Mouse (Mus musculus): ENCODE measurements at regions not wholly inside any gene's neighbourhood (a gene's known extent, or its start where the extent isn't known, plus 50 kb on each side); places are given as distances from the start of the nearest gene placed in this dataset.
A peak's percentile ranks its signal among the peaks of the same experiment; 100 is the strongest.

- no peak overlapping the region for H3K9ac ChIP-seq (replicated peaks; ENCODE audit: low read length)
- no peaks in the 10 kb centered on the region for H3K4me1 ChIP-seq (ENCODE audit: control insufficient read depth, insufficient read depth, low read length)
Measured at GRCm38 (mm10) chr3:37964083-37964482, 239.8 kb upstream of the Gm5148 start.

GRCm38 (mm10) chr3:37962811-37963210 is 238.5 kb upstream of the Gm5148 start:
- no peak overlapping the region for H3K4me3 ChIP-seq (ENCODE audit: low read depth, low read length)
- no peak overlapping the region for H3K9ac ChIP-seq (replicated peaks; ENCODE audit: low read length)
- ATAC-seq (replicated peaks; ENCODE audit: insufficient number of reproducible peaks, low FRiP score, low TSS enrichment, low read depth) (no peak), DNase-seq (ENCODE audit: low spot score) (no peak)
- H3K4me1 ChIP-seq (ENCODE audit: control insufficient read depth, insufficient read depth, low read length), result no peaks in the 10 kb centered on the region
- H3K4me2 ChIP-seq (ENCODE audit: low read depth, low read length), result no peak overlapping the region
- H3K27me3 ChIP-seq (ENCODE audit: control insufficient read depth, insufficient read depth, low read length), result no peaks in the 10 kb centered on the region
- no peaks in the 10 kb centered on the region for H3K36me3 ChIP-seq (replicated peaks; ENCODE audit: control insufficient read depth, insufficient read depth, low read depth, low read length)
- H3K9me3 ChIP-seq (replicated peaks; ENCODE audit: control insufficient read depth, low read length), result no peaks in the 10 kb centered on the region
- H3K27ac ChIP-seq (replicated peaks; ENCODE audit: low read depth, low read length), result no peak overlapping the region
- WGBS, result 86% methylated on average over 8 of the region's 8 CpGs

More at GRCm38 (mm10) chr3:37964083-37964482, 239.8 kb upstream of the Gm5148 start:
- WGBS, result 78% methylated on average over 5 of the region's 5 CpGs
- DNase-seq (ENCODE audit: low spot score), result no peak
- H3K4me2 ChIP-seq (ENCODE audit: low read depth, low read length), result no peak overlapping the region
- H3K27me3 ChIP-seq (ENCODE audit: control insufficient read depth, insufficient read depth, low read length), result no peaks in the 10 kb centered on the region
- no peak for ATAC-seq (replicated peaks; ENCODE audit: insufficient number of reproducible peaks, low FRiP score, low TSS enrichment, low read depth)
- H3K9me3 ChIP-seq (replicated peaks; ENCODE audit: control insufficient read depth, low read length), result no peaks in the 10 kb centered on the region
- H3K4me3 ChIP-seq (ENCODE audit: low read depth, low read length), result no peak overlapping the region
- H3K36me3 ChIP-seq (replicated peaks; ENCODE audit: control insufficient read depth, insufficient read depth, low read depth, low read length), result no peaks in the 10 kb centered on the region
- H3K27ac ChIP-seq (replicated peaks; ENCODE audit: low read depth, low read length), result no peak overlapping the region

GRCm38 (mm10) chr3:37962043-37962810 is 237.9 kb upstream of the Gm5148 start:
- no peaks in the 10 kb centered on the region for H3K4me1 ChIP-seq (ENCODE audit: control insufficient read depth, insufficient read depth, low read length)
- DNase-seq (ENCODE audit: low spot score) (no peak), ATAC-seq (replicated peaks; ENCODE audit: insufficient number of reproducible peaks, low FRiP score, low TSS enrichment, low read depth) (no peak)
- H3K27ac ChIP-seq (replicated peaks; ENCODE audit: low read depth, low read length), result no peak overlapping the region
- H3K9me3 ChIP-seq (replicated peaks; ENCODE audit: control insufficient read depth, low read length), result no peaks in the 10 kb centered on the region
- no peak overlapping the region for H3K4me3 ChIP-seq (ENCODE audit: low read depth, low read length)
- H3K36me3 ChIP-seq (replicated peaks; ENCODE audit: control insufficient read depth, insufficient read depth, low read depth, low read length), result no peaks in the 10 kb centered on the region
- 82% methylated on average over 12 of the region's 12 CpGs for WGBS
- no peak overlapping the region for H3K4me2 ChIP-seq (ENCODE audit: low read depth, low read length)
- no peak overlapping the region for H3K9ac ChIP-seq (replicated peaks; ENCODE audit: low read length)
- H3K27me3 ChIP-seq (ENCODE audit: control insufficient read depth, insufficient read depth, low read length), result no peaks in the 10 kb centered on the region

- DNase-seq (ENCODE audit: low spot score), result no peak
- H3K4me2 ChIP-seq (ENCODE audit: low read depth, low read length), result no peak overlapping the region
- H3K36me3 ChIP-seq (replicated peaks; ENCODE audit: control insufficient read depth, insufficient read depth, low read depth, low read length), result no peaks in the 10 kb centered on the region
- WGBS, result 42% methylated on average over 6 of the region's 6 CpGs
- no peaks in the 10 kb centered on the region for H3K9me3 ChIP-seq (replicated peaks; ENCODE audit: control insufficient read depth, low read length)
- no peaks in the 10 kb centered on the region for H3K27me3 ChIP-seq (ENCODE audit: control insufficient read depth, insufficient read depth, low read length)
- no peak overlapping the region for H3K4me3 ChIP-seq (ENCODE audit: low read depth, low read length)
- no peak overlapping the region for H3K9ac ChIP-seq (replicated peaks; ENCODE audit: low read length)
- no peaks in the 10 kb centered on the region for H3K4me1 ChIP-seq (ENCODE audit: control insufficient read depth, insufficient read depth, low read length)
- no peak overlapping the region for H3K27ac ChIP-seq (replicated peaks; ENCODE audit: low read depth, low read length)
- no peak for ATAC-seq (replicated peaks; ENCODE audit: insufficient number of reproducible peaks, low FRiP score, low TSS enrichment, low read depth)
Measured at GRCm38 (mm10) chr3:37958361-37958978, 234.2 kb upstream of the Gm5148 start.

GRCm38 (mm10) chr3:37956543-37956942 is 232.3 kb upstream of the Gm5148 start:
- no peak for DNase-seq (ENCODE audit: low spot score)
- WGBS, result 91% methylated on average over 6 of the region's 6 CpGs
- ATAC-seq (replicated peaks; ENCODE audit: insufficient number of reproducible peaks, low FRiP score, low TSS enrichment, low read depth), result no peak

GRCm38 (mm10) chr3:37952891-37953290 is 228.6 kb upstream of the Gm5148 start:
- Histone ChIP-seq H3K4me2 (ENCODE audit: low read depth, low read length) (no peak overlapping the region), H3K27me3 (ENCODE audit: control insufficient read depth, insufficient read depth, low read length) (no peaks in the 10 kb centered on the region), H3K27ac (replicated peaks; ENCODE audit: low read depth, low read length) (no peak overlapping the region), H3K9ac (replicated peaks; ENCODE audit: low read length) (no peak overlapping the region), H3K4me1 (ENCODE audit: control insufficient read depth, insufficient read depth, low read length) (no peaks in the 10 kb centered on the region), H3K4me3 (ENCODE audit: low read depth, low read length) (no peak overlapping the region), H3K9me3 (replicated peaks; ENCODE audit: control insufficient read depth, low read length) (no peaks in the 10 kb centered on the region), H3K36me3 (replicated peaks; ENCODE audit: control insufficient read depth, insufficient read depth, low read depth, low read length) (no peaks in the 10 kb centered on the region)
- ATAC-seq (replicated peaks; ENCODE audit: insufficient number of reproducible peaks, low FRiP score, low TSS enrichment, low read depth), result no peak
- 68% methylated on average over 3 of the region's 3 CpGs for WGBS
- peak; percentile 59 for DNase-seq (ENCODE audit: low spot score)

More at GRCm38 (mm10) chr3:37956543-37956942, 232.3 kb upstream of the Gm5148 start:
- Histone ChIP-seq H3K9ac (replicated peaks; ENCODE audit: low read length) (no peak overlapping the region), H3K9me3 (replicated peaks; ENCODE audit: control insufficient read depth, low read length) (no peaks in the 10 kb centered on the region), H3K4me3 (ENCODE audit: low read depth, low read length) (no peak overlapping the region), H3K27me3 (ENCODE audit: control insufficient read depth, insufficient read depth, low read length) (no peaks in the 10 kb centered on the region), H3K36me3 (replicated peaks; ENCODE audit: control insufficient read depth, insufficient read depth, low read depth, low read length) (no peaks in the 10 kb centered on the region), H3K4me2 (ENCODE audit: low read depth, low read length) (no peak overlapping the region), H3K4me1 (ENCODE audit: control insufficient read depth, insufficient read depth, low read length) (no peaks in the 10 kb centered on the region), H3K27ac (replicated peaks; ENCODE audit: low read depth, low read length) (no peak overlapping the region)

GRCm38 (mm10) chr3:37952251-37952650 is 228.0 kb upstream of the Gm5148 start:
- H3K27ac ChIP-seq (replicated peaks; ENCODE audit: low read depth, low read length), result no peak overlapping the region
- no peak overlapping the region for H3K4me3 ChIP-seq (ENCODE audit: low read depth, low read length)
- H3K27me3 ChIP-seq (ENCODE audit: control insufficient read depth, insufficient read depth, low read length), result no peaks in the 10 kb centered on the region
- no peak overlapping the region for H3K9ac ChIP-seq (replicated peaks; ENCODE audit: low read length)
- no peaks in the 10 kb centered on the region for H3K36me3 ChIP-seq (replicated peaks; ENCODE audit: control insufficient read depth, insufficient read depth, low read depth, low read length)
- H3K9me3 ChIP-seq (replicated peaks; ENCODE audit: control insufficient read depth, low read length), result no peaks in the 10 kb centered on the region
- DNase-seq (ENCODE audit: low spot score), result no peak
- no peak for ATAC-seq (replicated peaks; ENCODE audit: insufficient number of reproducible peaks, low FRiP score, low TSS enrichment, low read depth)
- no peaks in the 10 kb centered on the region for H3K4me1 ChIP-seq (ENCODE audit: control insufficient read depth, insufficient read depth, low read length)
- no peak overlapping the region for H3K4me2 ChIP-seq (ENCODE audit: low read depth, low read length)

GRCm38 (mm10) chr3:37943661-37944060 is 219.4 kb upstream of the Gm5148 start:
- H3K27me3 ChIP-seq (ENCODE audit: control insufficient read depth, insufficient read depth, low read length), result no peaks in the 10 kb centered on the region
- DNase-seq (ENCODE audit: low spot score), result no peak

More at GRCm38 (mm10) chr3:37943661-37944060, 219.4 kb upstream of the Gm5148 start:
- no peak overlapping the region for H3K9ac ChIP-seq (replicated peaks; ENCODE audit: low read length)
- H3K4me1 ChIP-seq (ENCODE audit: control insufficient read depth, insufficient read depth, low read length), result no peaks in the 10 kb centered on the region
- no peaks in the 10 kb centered on the region for H3K36me3 ChIP-seq (replicated peaks; ENCODE audit: control insufficient read depth, insufficient read depth, low read depth, low read length)
- no peak overlapping the region for H3K4me2 ChIP-seq (ENCODE audit: low read depth, low read length)
- H3K9me3 ChIP-seq (replicated peaks; ENCODE audit: control insufficient read depth, low read length), result no peaks in the 10 kb centered on the region
- no peak for ATAC-seq (replicated peaks; ENCODE audit: insufficient number of reproducible peaks, low FRiP score, low TSS enrichment, low read depth)
- H3K4me3 ChIP-seq (ENCODE audit: low read depth, low read length), result no peak overlapping the region
- no peak overlapping the region for H3K27ac ChIP-seq (replicated peaks; ENCODE audit: low read depth, low read length)
